Mouse (Mus musculus) E14TG2a.4 (cell line): ENCODE data around the gene Rfx5.

Experiments
- H3K27me3 ChIP-seq: 2 replicates; pipeline ENCODE4 v1.6.1; 2014; ENCODE audit warnings: low read length, control low read depth; ENCODE audit not compliant: insufficient read depth
- H3K36me3 ChIP-seq: 2 replicates; pipeline ENCODE4 v1.6.1; 2014; ENCODE audit warnings: low read length, control low read depth; ENCODE audit not compliant: insufficient read depth
- H3K4me1 ChIP-seq: replicated peaks from 2 replicates; pipeline ENCODE4 v1.6.1; 2014; ENCODE audit warnings: low read depth, low read length, control low read depth
- H3K4me3 ChIP-seq: replicated peaks from 2 replicates; pipeline ENCODE4 v1.5.1; 2014; ENCODE audit warnings: mild to moderate bottlenecking, low read length
- H3K9me3 ChIP-seq: 2 replicates; pipeline ENCODE4 v1.6.1; 2014; ENCODE audit warnings: low read length, control low read depth
- CTCF ChIP-seq: conservative IDR thresholded peaks from 2 replicates; pipeline ENCODE4 v1.5.1; 2014; ENCODE audit warnings: low read length
- NANOG ChIP-seq: IDR thresholded peaks from 2 replicates; pipeline ENCODE4 v1.6.1; 2014; ENCODE audit warnings: borderline replicate concordance, low read length, mixed read lengths
- POU5F1 ChIP-seq: IDR thresholded peaks from 2 replicates; pipeline ENCODE4 v1.6.1; 2014; ENCODE audit warnings: low read length, borderline replicate concordance

Rfx5 gene

GRCm38 (mm10) chr3:94984312-94984711 lies 30.4 kb downstream of the Rfx5 start:
- H3K4me1 ChIP-seq = peaks cover 32% of the 10 kb centered on the region
- H3K36me3 ChIP-seq = peaks cover 80% of the 10 kb centered on the region
- H3K27me3 ChIP-seq = no peaks in the 10 kb centered on the region
- no peak for TF ChIP-seq POU5F1
- TF ChIP-seq NANOG = no peak
- TF ChIP-seq CTCF = no peak
- no peak overlapping the region for H3K4me3 ChIP-seq
- no peaks in the 10 kb centered on the region for H3K9me3 ChIP-seq

GRCm38 (mm10) chr3:94985513-94985912 lies 31.6 kb downstream of the Rfx5 start:
- no peak overlapping the region for H3K4me3 ChIP-seq
- H3K9me3 ChIP-seq = no peaks in the 10 kb centered on the region
- H3K4me1 ChIP-seq = peaks cover 36% of the 10 kb centered on the region
- peaks cover 79% of the 10 kb centered on the region for H3K36me3 ChIP-seq
- no peaks in the 10 kb centered on the region for H3K27me3 ChIP-seq
- TF ChIP-seq CTCF (no peak), NANOG (no peak), POU5F1 (no peak)

GRCm38 (mm10) chr3:94987578-94987977 lies 33.7 kb downstream of the Rfx5 start:
- H3K36me3 ChIP-seq = peaks cover 77% of the 10 kb centered on the region
- H3K4me3 ChIP-seq = no peak overlapping the region
- H3K9me3 ChIP-seq = no peaks in the 10 kb centered on the region
- no peak for TF ChIP-seq NANOG
- no peak for TF ChIP-seq POU5F1
- TF ChIP-seq CTCF = no peak
- no peaks in the 10 kb centered on the region for H3K27me3 ChIP-seq
- H3K4me1 ChIP-seq = peaks cover 22% of the 10 kb centered on the region

- Histone ChIP-seq H3K4me3 (no peak overlapping the region), H3K36me3 (peaks cover 79% of the 10 kb centered on the region), H3K9me3 (no peaks in the 10 kb centered on the region), H3K4me1 (peaks cover 17% of the 10 kb centered on the region), H3K27me3 (no peaks in the 10 kb centered on the region)
- no peak for TF ChIP-seq POU5F1
- TF ChIP-seq NANOG = no peak
- no peak for TF ChIP-seq CTCF
Observed at GRCm38 (mm10) chr3:94989159-94989761, 35.4 kb downstream of the Rfx5 start.

GRCm38 (mm10) chr3:94996946-94997345 lies 43.1 kb downstream of the Rfx5 start:
- H3K27me3 ChIP-seq = no peaks in the 10 kb centered on the region
- H3K4me3 ChIP-seq = no peak overlapping the region
- no peaks in the 10 kb centered on the region for H3K4me1 ChIP-seq
- peak; percentile 100 for TF ChIP-seq CTCF
- no peak for TF ChIP-seq POU5F1
- TF ChIP-seq NANOG = no peak
- H3K9me3 ChIP-seq = no peaks in the 10 kb centered on the region
- H3K36me3 ChIP-seq = peaks cover 99% of the 10 kb centered on the region

- Histone ChIP-seq H3K27me3 (no peaks in the 10 kb centered on the region), H3K36me3 (peaks cover 98% of the 10 kb centered on the region), H3K9me3 (no peaks in the 10 kb centered on the region), H3K4me3 (no peak overlapping the region), H3K4me1 (peaks cover 30% of the 10 kb centered on the region)
- TF ChIP-seq POU5F1 = no peak
- TF ChIP-seq NANOG = no peak
- no peak for TF ChIP-seq CTCF
Observed at GRCm38 (mm10) chr3:95002569-95002968, 48.7 kb downstream of the Rfx5 start.

- peaks cover 37% of the 10 kb centered on the region for H3K4me1 ChIP-seq
Observed at GRCm38 (mm10) chr3:95003273-95003672, 49.4 kb downstream of the Rfx5 start.

GRCm38 (mm10) chr3:95005651-95006050 lies 51.8 kb downstream of the Rfx5 start:
- H3K9me3 ChIP-seq = no peaks in the 10 kb centered on the region
- H3K4me3 ChIP-seq = no peak overlapping the region
- H3K27me3 ChIP-seq = no peaks in the 10 kb centered on the region
- H3K36me3 ChIP-seq = peaks cover 99% of the 10 kb centered on the region
- peaks cover 56% of the 10 kb centered on the region for H3K4me1 ChIP-seq
- TF ChIP-seq CTCF (no peak), NANOG (no peak), POU5F1 (no peak)

More at GRCm38 (mm10) chr3:95003273-95003672, 49.4 kb downstream of the Rfx5 start:
- TF ChIP-seq POU5F1 (no peak), NANOG (no peak), CTCF (no peak)
- H3K27me3 ChIP-seq = no peaks in the 10 kb centered on the region
- peaks cover 98% of the 10 kb centered on the region for H3K36me3 ChIP-seq
- H3K9me3 ChIP-seq = no peaks in the 10 kb centered on the region
- no peak overlapping the region for H3K4me3 ChIP-seq

- no peaks in the 10 kb centered on the region for H3K9me3 ChIP-seq
- peaks cover 67% of the 10 kb centered on the region for H3K4me1 ChIP-seq
- H3K27me3 ChIP-seq = no peaks in the 10 kb centered on the region
- TF ChIP-seq NANOG (no peak), CTCF (no peak)
- peaks cover 100% of the 10 kb centered on the region for H3K36me3 ChIP-seq
- H3K4me3 ChIP-seq = no peak overlapping the region
Observed at GRCm38 (mm10) chr3:95007706-95008105, 53.8 kb downstream of the Rfx5 start.
